Mouse (Mus musculus) ES-E14 (cell line): Measurements from ENCODE around the gene Lrrc31. TPM values are rescaled to one million over a fixed set of nuclear protein-coding genes. Genes with fewer than 3 reads are reported as not detected.

ENCODE experiments used
- DNase-seq: peaks from one replicate; pipeline ENCODE4 v3.0.0-alpha.2; 2013; ENCODE audit warnings: low read depth, low spot score
- H3K27ac ChIP-seq: 2 replicates; pipeline ENCODE4 v1.5.1; 2012; ENCODE audit warnings: low read depth, mild to moderate bottlenecking, low read length, moderate library complexity, mixed read lengths; ENCODE audit not compliant: poor library complexity, insufficient read depth, severe bottlenecking
- H3K36me3 ChIP-seq: 2 replicates; pipeline ENCODE4 v1.6.1; 2012; ENCODE audit warnings: mild to moderate bottlenecking, low read length, moderate library complexity, mixed read lengths; ENCODE audit not compliant: control insufficient read depth, poor library complexity, insufficient read depth, severe bottlenecking
- H3K4me1 ChIP-seq, 2 experiments: fragments of 150-350 bp in 1 of 2; sonication (generic) in 1 of 2; 2 replicates each; pipeline ENCODE4 v1.6.1; 2012; ENCODE audit warnings: low read length in 2 of 2, mild to moderate bottlenecking in 1 of 2, mixed read lengths in 1 of 2; ENCODE audit not compliant: control insufficient read depth in 2 of 2, insufficient read depth in 2 of 2, poor library complexity in 1 of 2
- H3K4me3 ChIP-seq, 2 experiments: fragments of 150-350 bp in 1 of 2; sonication (generic) in 1 of 2; 2 replicates each; pipeline ENCODE4 v1.5.1; 2012; ENCODE audit warnings: low read length in 2 of 2, low read depth in 1 of 2, mild to moderate bottlenecking in 1 of 2, mixed read lengths in 1 of 2; ENCODE audit not compliant: insufficient read depth in 1 of 2, poor library complexity in 1 of 2, severe bottlenecking in 1 of 2
- H3K9ac ChIP-seq: 2 replicates; pipeline ENCODE4 v1.6.1; 2012; ENCODE audit warnings: low read depth, mild to moderate bottlenecking, low read length, mixed read lengths; ENCODE audit not compliant: poor library complexity, insufficient read depth, severe bottlenecking
- H3K9me3 ChIP-seq: fragments of 150-350 bp; sonication (generic); 2 replicates; pipeline ENCODE4 v1.6.1; 2012; ENCODE audit warnings: low read depth, mild to moderate bottlenecking, low read length; ENCODE audit not compliant: control insufficient read depth, insufficient read depth
- CHD2 ChIP-seq: IDR thresholded peaks from 2 replicates; pipeline ENCODE4 v1.6.1; 2014; ENCODE audit warnings: mild to moderate bottlenecking, low read depth, low read length, inconsistent platforms
- HCFC1 ChIP-seq: IDR thresholded peaks from 2 replicates; pipeline ENCODE4 v1.6.1; 2012; ENCODE audit warnings: low read length, inconsistent platforms, borderline replicate concordance; ENCODE audit not compliant: insufficient read depth
- MAFK ChIP-seq: IDR thresholded peaks from 2 replicates; pipeline ENCODE4 v1.6.1; 2014; ENCODE audit warnings: mild to moderate bottlenecking, low read depth, low read length, inconsistent platforms; ENCODE audit not compliant: insufficient read depth
- ZC3H11A ChIP-seq: IDR thresholded peaks from 2 replicates; pipeline ENCODE4 v1.6.1; 2012; ENCODE audit warnings: low read depth, mild to moderate bottlenecking, inconsistent platforms, low read length, borderline replicate concordance
- ZNF384 ChIP-seq: IDR thresholded peaks from 2 replicates; pipeline ENCODE4 v1.6.1; 2012; ENCODE audit warnings: low read depth, low read length, inconsistent platforms
- in situ Hi-C, 2 experiments: fragments of 600-800 bp; cut with MboI; formaldehyde crosslinking; loops; one replicate each; pipeline ENCODE4 v1.15.1; 2025; ENCODE audit warnings: low sequenced_read_pairs in 2 of 2, inconsistent platforms in 1 of 2; ENCODE audit not compliant: unreplicated experiment in 2 of 2
- total RNA-seq: library from RNA; depleted of rRNA; stranded (reverse); fragments of 300-350 nt; gene quantifications from 2 replicates; pipeline ENCODE4 v1.2.3, GENCODE M21; 2012

The Lrrc31 gene
- total RNA-seq, 1 experiment, result 4.3 TPM

DNA sequence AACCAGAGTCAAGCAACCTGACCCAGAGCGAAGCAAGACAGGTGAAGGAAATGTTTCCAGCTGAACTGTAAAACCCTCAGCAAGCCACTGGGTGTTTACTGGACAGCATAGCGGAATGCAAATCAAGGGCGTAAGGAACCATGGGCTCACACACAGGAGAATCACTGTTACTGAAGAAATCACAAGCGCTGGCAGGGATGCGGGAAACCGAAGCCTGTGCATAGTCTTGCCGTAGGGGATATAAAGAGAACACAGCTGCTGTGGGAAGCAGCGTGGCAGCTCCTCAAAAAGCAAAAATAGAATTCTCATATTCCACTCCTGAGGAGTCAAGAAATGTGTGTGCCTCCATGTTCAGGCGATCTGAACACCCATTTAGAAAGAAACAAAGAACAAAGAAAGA, 37.2 kb upstream of the Lrrc31 start:
- in situ Hi-C loops, result no loop called here

DNA sequence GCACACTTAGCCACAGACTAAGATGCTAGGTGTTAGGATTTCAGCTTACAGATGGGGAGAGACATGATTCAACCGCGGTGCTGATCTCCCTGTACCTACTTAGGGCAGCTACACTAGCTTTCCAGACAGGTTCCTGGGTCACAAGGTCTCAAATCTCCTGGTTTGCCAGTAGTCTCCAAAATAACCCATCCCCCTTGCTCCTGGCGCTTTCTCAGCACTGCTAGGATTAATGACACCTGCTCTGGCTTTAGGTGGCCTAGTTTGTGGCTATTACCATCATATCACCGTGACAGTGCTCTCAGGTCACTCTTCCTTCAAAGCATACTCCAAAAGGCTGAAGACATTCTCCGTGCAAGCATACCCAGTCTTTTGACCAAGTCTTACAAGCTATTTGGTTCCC, 29.4 kb upstream of the Lrrc31 start:
- Histone ChIP-seq H3K4me1 (peaks cover 0 to 6% of the 10 kb centered on the region in 2 experiments; a peak in 2 of 4 replicates), H3K9ac (no peak overlapping the region), H3K4me3 (no peak overlapping the region), H3K9me3 (no peaks in the 10 kb centered on the region), H3K36me3 (no peaks in the 10 kb centered on the region), H3K27ac (no peak overlapping the region)
- no peak for DNase-seq
- in situ Hi-C loops, result loop anchor here in 1 of 2 experiments (10.0 kb wide), 1 partner anchor 134 kb away; the partner anchor contains the start of gene Actrt3
- TF ChIP-seq HCFC1 (no peak), MAFK (no peak), ZNF384 (no peak), ZC3H11A (no peak), CHD2 (no peak)

More for the DNA sequence above, 37.2 kb upstream of the Lrrc31 start:
- Histone ChIP-seq H3K4me3 (no peak overlapping the region), H3K9me3 (no peaks in the 10 kb centered on the region), H3K4me1 (no peaks in the 10 kb centered on the region), H3K27ac (no peak overlapping the region), H3K36me3 (no peaks in the 10 kb centered on the region), H3K9ac (no peak overlapping the region)
- no peak for DNase-seq
- TF ChIP-seq CHD2 (no peak), MAFK (no peak), ZNF384 (no peak), HCFC1 (no peak), ZC3H11A (no peak)

DNA sequence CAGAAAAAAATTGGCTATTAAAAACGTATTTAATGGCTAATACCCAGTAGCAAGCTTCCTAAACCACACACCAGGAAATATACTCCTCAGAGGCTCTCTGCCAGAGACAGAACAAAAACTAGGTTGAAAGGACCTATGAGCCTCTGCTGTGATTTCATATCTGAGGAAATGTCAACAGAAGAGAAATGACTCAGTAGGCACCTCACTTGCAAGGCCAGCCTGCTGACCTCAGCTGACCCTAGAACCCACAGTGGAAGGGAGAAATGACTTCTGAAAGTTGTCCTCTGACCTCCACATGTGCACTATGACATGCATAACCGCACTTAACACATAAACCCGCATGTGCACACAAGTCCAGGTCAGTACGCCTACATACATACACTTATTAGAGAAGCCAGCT, 27.6 kb upstream of the Lrrc31 start:
- no peaks in the 10 kb centered on the region for H3K36me3 ChIP-seq
- in situ Hi-C loops, result loop anchor here in 1 of 2 experiments (10.0 kb wide), 1 partner anchor 132 kb away; the partner anchor contains the start of gene Actrt3
- DNase-seq, result no peak
- no peak overlapping the region for H3K4me3 ChIP-seq
- H3K4me1 ChIP-seq, result peaks cover 10 to 13% of the 10 kb centered on the region in 2 experiments
- H3K27ac ChIP-seq, result no peak overlapping the region
- TF ChIP-seq CHD2, result no peak
- TF ChIP-seq MAFK, result no peak
- no peak for TF ChIP-seq HCFC1
- no peak for TF ChIP-seq ZC3H11A
- TF ChIP-seq ZNF384, result no peak
- no peak overlapping the region for H3K9ac ChIP-seq
- no peaks in the 10 kb centered on the region for H3K9me3 ChIP-seq

DNA sequence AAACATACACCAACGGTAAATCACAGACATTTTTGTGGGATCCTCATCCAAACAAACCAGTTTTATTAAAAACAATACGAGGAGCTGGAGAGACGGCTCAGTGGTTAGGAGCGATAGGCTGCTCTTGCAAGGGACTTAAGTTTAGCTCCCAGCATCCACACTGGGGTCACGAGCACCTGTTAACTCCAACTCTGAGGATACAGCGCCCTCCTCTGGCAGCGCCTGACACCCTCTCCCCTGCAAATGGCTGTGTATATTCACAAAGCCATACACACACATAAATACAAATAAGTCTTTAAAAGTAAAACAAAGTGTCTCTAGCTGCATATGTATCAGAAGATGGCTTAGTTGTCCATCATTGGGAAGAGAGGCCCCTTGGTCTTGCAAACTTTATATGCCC, 25.9 kb upstream of the Lrrc31 start:
- Histone ChIP-seq H3K27ac (no peak overlapping the region), H3K9ac (no peak overlapping the region), H3K9me3 (no peaks in the 10 kb centered on the region), H3K4me1 (peaks cover 12 to 13% of the 10 kb centered on the region in 2 experiments), H3K36me3 (no peaks in the 10 kb centered on the region), H3K4me3 (no peak overlapping the region)
- in situ Hi-C loops, result loop anchor here in 1 of 2 experiments (10.0 kb wide), 1 partner anchor 131 kb away; the partner anchor contains the start of gene Actrt3
- TF ChIP-seq ZC3H11A, result peak; percentile 98
- no peak for TF ChIP-seq MAFK
- no peak for TF ChIP-seq HCFC1
- no peak for TF ChIP-seq ZNF384
- DNase-seq, result peak; percentile 89
